Mouse (Mus musculus): Measurements from ENCODE around the gene Pde4a.

DNA sequence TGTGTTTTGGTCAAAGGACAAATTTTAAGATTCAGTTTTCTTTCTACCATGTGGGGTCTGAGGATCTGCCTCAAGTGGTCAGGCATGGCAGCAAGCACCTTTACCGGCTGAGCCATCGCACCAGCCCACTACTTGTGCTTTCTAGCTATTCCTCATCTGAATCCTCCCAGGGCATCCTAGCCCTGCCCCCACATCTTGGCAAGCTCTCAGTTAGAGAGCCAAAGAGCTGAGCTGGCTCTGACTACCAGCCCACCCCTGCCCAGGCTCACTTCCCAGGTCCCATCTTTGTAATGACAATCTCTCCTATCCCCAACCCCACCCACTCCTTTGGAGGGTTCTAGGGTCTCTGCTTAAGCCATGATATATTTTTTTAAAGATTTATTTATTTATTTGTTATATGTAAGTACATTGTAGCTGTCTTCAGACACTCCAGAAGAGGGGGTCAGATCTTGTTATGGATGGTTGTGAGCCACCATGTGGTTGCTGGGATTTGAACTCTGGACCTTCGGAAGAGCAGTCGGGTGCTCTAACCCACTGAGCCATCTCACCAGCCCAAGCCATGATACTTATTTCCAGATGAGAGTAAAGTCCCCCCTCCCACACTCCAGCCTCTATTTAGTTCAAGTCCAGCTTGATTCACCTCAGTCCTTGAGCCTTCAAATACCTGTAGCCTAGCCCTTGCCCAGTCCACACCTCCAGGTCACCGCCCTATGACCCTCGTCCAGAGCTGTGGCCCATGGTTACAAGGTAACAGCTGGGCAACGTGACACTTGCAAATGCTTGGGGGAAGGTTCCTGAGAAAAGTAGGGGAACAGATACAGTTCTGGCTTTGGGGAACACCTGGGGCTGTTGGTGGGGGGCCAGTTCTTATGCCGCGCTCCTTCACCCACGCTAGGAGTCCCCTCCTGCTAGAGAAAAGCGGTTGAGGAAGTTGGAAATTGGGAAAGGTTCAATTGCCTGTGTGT lies 2.1 kb upstream of the Pde4a start:
- no peak for TF ChIP-seq CTCF (IDR thresholded peaks at IDR 0.05; ENCODE audit: extremely low read depth, insufficient read depth, low read length)
- no peak for TF ChIP-seq POLR2A (IDR thresholded peaks at IDR 0.05; ENCODE audit: extremely low read depth, insufficient read depth, low read length)
